Mouse (Mus musculus): Measurements from ENCODE around the gene Dync1li2.

DNA sequence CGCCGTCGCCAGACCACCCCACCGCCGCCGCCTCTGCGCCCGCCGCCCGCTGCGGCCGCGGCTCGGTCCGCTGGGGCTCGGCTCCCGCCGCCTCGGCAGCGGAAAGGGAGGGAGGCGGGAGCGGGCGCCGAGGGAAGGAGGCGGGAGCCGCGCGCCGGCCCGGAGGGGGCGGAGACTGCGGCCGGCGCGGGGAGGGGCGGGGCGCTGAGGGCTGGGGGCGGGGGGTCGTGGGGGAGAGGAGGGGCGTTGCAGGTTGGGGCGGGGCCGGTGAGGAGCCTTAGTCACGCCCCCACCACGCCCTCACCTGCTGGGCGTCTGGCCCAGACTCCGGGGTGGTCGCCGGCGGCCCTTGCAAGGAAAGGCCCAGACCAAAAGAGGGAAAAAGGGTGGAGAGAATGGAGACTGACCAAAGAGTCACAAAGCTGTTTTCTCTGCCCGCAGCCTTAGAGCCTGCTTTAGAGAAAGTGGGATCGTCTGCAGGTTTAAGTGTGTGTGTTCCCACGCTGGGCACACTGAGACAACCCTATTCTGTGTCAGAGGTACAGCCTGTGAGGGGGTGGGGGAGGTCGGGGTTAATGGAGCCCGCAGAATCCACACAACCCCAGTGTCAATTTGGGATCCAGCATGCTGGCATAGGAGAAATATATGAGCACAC is 47.0 kb downstream of the Dync1li2 start, which contains the start of gene Cmtm4:
- TF ChIP-seq CTCF (IDR thresholded peaks at IDR 0.05; ENCODE audit: extremely low read depth, insufficient read depth, insufficient read length, insufficient replicate concordance) = no peak
- no peak for TF ChIP-seq POLR2A (IDR thresholded peaks at IDR 0.05; ENCODE audit: low read depth, low read length)
